In the genomic region with DNA sequence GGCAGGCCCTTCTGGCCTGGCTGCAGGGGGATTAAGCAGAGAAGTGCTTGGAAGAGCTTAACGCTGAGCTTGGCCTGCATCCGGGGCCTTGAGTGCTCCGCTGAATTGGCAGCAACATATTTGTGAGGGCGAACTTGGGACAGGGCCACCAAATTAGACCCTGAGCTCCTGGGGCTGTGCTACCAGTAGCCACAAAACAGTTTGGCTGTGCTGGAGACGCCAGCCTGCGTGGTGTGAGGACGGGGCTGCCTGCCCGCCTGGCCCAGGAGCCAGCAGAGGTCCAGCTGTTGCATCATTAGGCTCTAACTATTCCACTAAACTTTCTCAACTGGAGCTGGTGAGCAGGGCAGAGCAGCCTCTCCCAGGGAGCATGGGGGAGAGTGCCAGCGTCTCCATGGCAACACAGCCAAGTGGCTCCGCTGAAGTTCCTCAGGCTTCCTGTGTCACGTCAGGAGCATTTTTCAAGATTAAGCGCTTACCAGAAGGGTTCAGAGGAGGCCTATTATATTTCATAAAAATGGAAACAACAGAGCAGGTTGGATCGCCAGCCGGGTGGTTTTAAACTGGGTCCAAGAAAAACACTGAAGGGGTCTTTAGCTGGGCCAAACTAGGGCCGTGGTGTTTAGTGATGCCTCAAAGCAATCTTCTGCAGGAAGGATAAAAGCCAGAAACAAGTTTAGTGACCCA, we compare ENCODE assay signal across 8 mouse cellular contexts.
DNase-seq lines count a peak whose midpoint lies in the region; ATAC-seq and TF ChIP-seq lines count a peak whose summit lies in the region.

No protein-coding gene starts in this region.

- H3K27me3 ChIP-seq in hindbrain, embryonic 10.5 days (ENCODE audit: insufficient read depth, poor library complexity, severe bottlenecking), result no peaks in the 10 kb centered on the region
- H3K27me3 ChIP-seq in lung, postnatal 0 days (replicated peaks; ENCODE audit: insufficient read depth, low read length), result no peaks in the 10 kb centered on the region

- peak; percentile 17; the same call in 1 of the 2 replicates for TF ChIP-seq CTCF in lung, postnatal 0 days (IDR thresholded peaks at IDR 0.05)

- no peak; the same call in 1 of the 2 replicates for TF ChIP-seq EP300 in lung, postnatal 0 days (IDR thresholded peaks at IDR 0.05)

- peak; percentile 94 for ATAC-seq in lung, postnatal 0 days

- H3K9me3 ChIP-seq in hindbrain, embryonic 10.5 days, result no peaks in the 10 kb centered on the region
- H3K9me3 ChIP-seq in lung, postnatal 0 days (ENCODE audit: low read length), result no peaks in the 10 kb centered on the region

- DNase-seq in adrenal gland, adult (ENCODE audit: inconsistent age in 2 of 2, low spot score in 1 of 2), result peak; percentile 87 to 95
- peak; percentile 78 to 83 for DNase-seq in cerebellum, postnatal 36 days
- peak; percentile 57 to 62 for DNase-seq in frontal cortex, postnatal 25 days (ENCODE audit: low spot score in 2 of 2)
- peak; percentile 62 for DNase-seq in hindbrain, embryonic 10.5 days (ENCODE audit: low spot score)
- peak; percentile 82 to 86 for DNase-seq in layer of hippocampus, postnatal 10 days (ENCODE audit: low spot score in 2 of 2)
- DNase-seq in lung, postnatal 0 days (ENCODE audit: low spot score), result peak; percentile 96
- peak; percentile 72 for DNase-seq in retina, embryonic 14.5 days (ENCODE audit: low spot score)
- no peak for DNase-seq in thymus, postnatal 10 days (ENCODE audit: low spot score in 2 of 2)

- 32% methylated on average over 15 of the region's 15 CpGs for WGBS in hindbrain, embryonic 10.5 days
- 12% methylated on average over 15 of the region's 15 CpGs for WGBS in lung, postnatal 0 days

- H3K4me1 ChIP-seq in hindbrain, embryonic 10.5 days (replicated peaks), result peaks cover 43% of the 10 kb centered on the region
- H3K4me1 ChIP-seq in lung, postnatal 0 days (ENCODE audit: insufficient read depth, low read depth, low read length), result peaks cover 28% of the 10 kb centered on the region

- no peak overlapping the region for H3K9ac ChIP-seq in lung, postnatal 0 days (replicated peaks; ENCODE audit: low read depth)

- peaks cover 44% of the 10 kb centered on the region for H3K36me3 ChIP-seq in hindbrain, embryonic 10.5 days
- no peaks in the 10 kb centered on the region for H3K36me3 ChIP-seq in lung, postnatal 0 days (ENCODE audit: insufficient read depth, low read length)

- H3K4me2 ChIP-seq in lung, postnatal 0 days (replicated peaks; ENCODE audit: low read depth, low read length), result peak overlapping the region; percentile 25

- H3K27ac ChIP-seq in hindbrain, embryonic 10.5 days, result peak overlapping the region; percentile 82
- H3K27ac ChIP-seq in lung, postnatal 0 days (ENCODE audit: low read length), result peak overlapping the region; percentile 77

- no peak overlapping the region for H3K4me3 ChIP-seq in hindbrain, embryonic 10.5 days
- H3K4me3 ChIP-seq in lung, postnatal 0 days (ENCODE audit: low read depth, low read length), result no peak overlapping the region

Comparison
In these comparisons a context has a peak if more than half of its experiments do, and no peak if none do; other contexts are left out.
1. DNase-seq: peak in adrenal gland, adult (2 of 2), cerebellum, postnatal 36 days (2 of 2), frontal cortex, postnatal 25 days (2 of 2), hindbrain, embryonic 10.5 days (single experiment), layer of hippocampus, postnatal 10 days (2 of 2), lung, postnatal 0 days (single experiment) and retina, embryonic 14.5 days (single experiment); none in thymus, postnatal 10 days (0 of 2).